Mouse (Mus musculus) limb, embryonic 11.5 days (tissue): ENCODE results near the gene Gm21970. TPM values are rescaled to one million over a fixed set of nuclear protein-coding genes. Genes with fewer than 3 reads are reported as not detected.

Source experiments
- ATAC-seq: fragments of 200-750 bp; cut with Nextera tagmentation; 2 replicates; pipeline ENCODE4 v1.8.0; 2017; ENCODE audit warnings: low read depth; ENCODE audit not compliant: insufficient number of reproducible peaks, low FRiP score, low TSS enrichment
- DNase-seq: peaks from one replicate; pipeline ENCODE4 v3.0.0-alpha.2; 2015; ENCODE audit warnings: low spot score
- H3K27ac ChIP-seq: fragments of 300-500 bp; sonication (generic); replicated peaks from 2 replicates; pipeline ENCODE4 v1.5.1; 2014; ENCODE audit warnings: low read depth, mild to moderate bottlenecking, low read length
- H3K27me3 ChIP-seq: fragments of 300-500 bp; sonication (generic); 2 replicates; pipeline ENCODE4 v1.6.1; 2014; ENCODE audit warnings: mild to moderate bottlenecking, low read length, mixed read lengths; ENCODE audit not compliant: control insufficient read depth, insufficient read depth
- H3K36me3 ChIP-seq: fragments of 300-500 bp; sonication (generic); 2 replicates; pipeline ENCODE4 v1.6.1; 2014; ENCODE audit warnings: mild to moderate bottlenecking, low read length, moderate library complexity, mixed read lengths; ENCODE audit not compliant: control insufficient read depth, insufficient read depth
- H3K4me1 ChIP-seq: fragments of 300-500 bp; sonication (generic); 2 replicates; pipeline ENCODE4 v1.6.1; 2014; ENCODE audit warnings: low read length, mixed read lengths; ENCODE audit not compliant: control insufficient read depth, insufficient read depth
- H3K4me2 ChIP-seq: fragments of 300-500 bp; sonication (generic); 2 replicates; pipeline ENCODE4 v1.6.1; 2014; ENCODE audit warnings: low read depth, mild to moderate bottlenecking, moderate library complexity; ENCODE audit not compliant: severe bottlenecking
- H3K4me3 ChIP-seq: fragments of 300-500 bp; sonication (generic); 2 replicates; pipeline ENCODE4 v1.5.1; 2014; ENCODE audit warnings: low read depth, low read length
- H3K9ac ChIP-seq: fragments of 300-500 bp; sonication (generic); 2 replicates; pipeline ENCODE4 v1.6.1; 2014; ENCODE audit warnings: mild to moderate bottlenecking, low read length
- H3K9me3 ChIP-seq: fragments of 300-500 bp; sonication (generic); 2 replicates; pipeline ENCODE4 v1.6.1; 2016; ENCODE audit warnings: low read length; ENCODE audit not compliant: control insufficient read depth
- WGBS: fragments of 180-500 bp; shearing (Covaris S2); extraction: QIAGEN DNeasy Blood & Tissue Kit; methylation state at CpG from one replicate; pipeline ENCODE4 v1.1.7; 2014; 5-methylcytosine and 5-hydroxymethylcytosine counted together
- polyA plus RNA-seq: library from polyadenylated mRNA; unstranded; fragments of >200 nt; fragmentation: Nextera tagmentation; extraction: Ambion mirVana; gene quantifications from 2 replicates; pipeline ENCODE4 v1.2.1, GENCODE M21; 2014

Gm21970 gene
- polyA plus RNA-seq, 1 experiment from 2014 or later: not detected

GRCm38 (mm10) chr16:91415391-91416189 lies 24.1 kb downstream of the Gm21970 start:
- H3K4me3 ChIP-seq: no peak overlapping the region
- no peaks in the 10 kb centered on the region for H3K9me3 ChIP-seq
- no peak overlapping the region for H3K4me2 ChIP-seq
- H3K27me3 ChIP-seq: no peaks in the 10 kb centered on the region
- ATAC-seq (no peak), DNase-seq (no peak)
- 88% methylated on average over 9 of the region's 9 CpGs for WGBS
- H3K27ac ChIP-seq: no peak overlapping the region
- H3K4me1 ChIP-seq: no peaks in the 10 kb centered on the region
- no peak overlapping the region for H3K9ac ChIP-seq
- H3K36me3 ChIP-seq: no peaks in the 10 kb centered on the region

- WGBS: 97% methylated on average over 6 of the region's 6 CpGs
- H3K4me1 ChIP-seq: no peaks in the 10 kb centered on the region
- H3K4me2 ChIP-seq: no peak overlapping the region
- ATAC-seq (no peak), DNase-seq (no peak)
- no peak overlapping the region for H3K27ac ChIP-seq
- H3K9ac ChIP-seq: no peak overlapping the region
- no peaks in the 10 kb centered on the region for H3K9me3 ChIP-seq
- no peak overlapping the region for H3K4me3 ChIP-seq
- no peaks in the 10 kb centered on the region for H3K27me3 ChIP-seq
- no peaks in the 10 kb centered on the region for H3K36me3 ChIP-seq
Measured at GRCm38 (mm10) chr16:91416357-91416756, 24.8 kb downstream of the Gm21970 start.

- Histone ChIP-seq H3K4me1 (no peaks in the 10 kb centered on the region), H3K27ac (no peak overlapping the region), H3K4me2 (no peak overlapping the region), H3K4me3 (no peak overlapping the region), H3K36me3 (no peaks in the 10 kb centered on the region), H3K9ac (no peak overlapping the region), H3K27me3 (no peaks in the 10 kb centered on the region), H3K9me3 (no peaks in the 10 kb centered on the region)
- ATAC-seq (no peak), DNase-seq (no peak)
- WGBS: 84% methylated on average over 7 of the region's 7 CpGs
Measured at GRCm38 (mm10) chr16:91416938-91417337, 25.4 kb downstream of the Gm21970 start.

GRCm38 (mm10) chr16:91418531-91418930 lies 27.0 kb downstream of the Gm21970 start:
- WGBS: 75% methylated on average over 5 of the region's 5 CpGs
- Histone ChIP-seq H3K27me3 (no peaks in the 10 kb centered on the region), H3K27ac (no peak overlapping the region), H3K4me3 (no peak overlapping the region), H3K36me3 (no peaks in the 10 kb centered on the region), H3K4me1 (no peaks in the 10 kb centered on the region), H3K4me2 (no peak overlapping the region), H3K9me3 (no peaks in the 10 kb centered on the region), H3K9ac (no peak overlapping the region)
- ATAC-seq: no peak
- DNase-seq: no peak

- Histone ChIP-seq H3K4me2 (no peak overlapping the region), H3K9me3 (no peaks in the 10 kb centered on the region), H3K27me3 (no peaks in the 10 kb centered on the region), H3K36me3 (no peaks in the 10 kb centered on the region), H3K4me3 (no peak overlapping the region), H3K4me1 (no peaks in the 10 kb centered on the region), H3K27ac (no peak overlapping the region), H3K9ac (no peak overlapping the region)
- DNase-seq: no peak
- no peak for ATAC-seq
- 93% methylated on average over 6 of the region's 6 CpGs for WGBS
Measured at GRCm38 (mm10) chr16:91425816-91426215, 34.3 kb downstream of the Gm21970 start.

- no peak overlapping the region for H3K4me2 ChIP-seq
- no peak for DNase-seq
- no peaks in the 10 kb centered on the region for H3K9me3 ChIP-seq
- no peak for ATAC-seq
- no peaks in the 10 kb centered on the region for H3K27me3 ChIP-seq
- no peaks in the 10 kb centered on the region for H3K4me1 ChIP-seq
- H3K27ac ChIP-seq: no peak overlapping the region
- no peaks in the 10 kb centered on the region for H3K36me3 ChIP-seq
- H3K4me3 ChIP-seq: no peak overlapping the region
- 83% methylated on average over 4 of the region's 4 CpGs for WGBS
- no peak overlapping the region for H3K9ac ChIP-seq
Measured at GRCm38 (mm10) chr16:91426586-91426985, 35.1 kb downstream of the Gm21970 start.

GRCm38 (mm10) chr16:91427461-91427860 lies 35.9 kb downstream of the Gm21970 start:
- ATAC-seq (no peak), DNase-seq (no peak)
- Histone ChIP-seq H3K36me3 (no peaks in the 10 kb centered on the region), H3K9ac (no peak overlapping the region), H3K4me1 (no peaks in the 10 kb centered on the region), H3K9me3 (no peaks in the 10 kb centered on the region), H3K27ac (no peak overlapping the region), H3K27me3 (no peaks in the 10 kb centered on the region), H3K4me3 (no peak overlapping the region), H3K4me2 (no peak overlapping the region)
- 68% methylated on average over 5 of the region's 5 CpGs for WGBS

GRCm38 (mm10) chr16:91428259-91428865 lies 36.8 kb downstream of the Gm21970 start:
- Histone ChIP-seq H3K27me3 (no peaks in the 10 kb centered on the region), H3K4me1 (no peaks in the 10 kb centered on the region), H3K4me3 (no peak overlapping the region), H3K9ac (no peak overlapping the region), H3K27ac (no peak overlapping the region), H3K36me3 (no peaks in the 10 kb centered on the region), H3K4me2 (no peak overlapping the region), H3K9me3 (no peaks in the 10 kb centered on the region)
- DNase-seq (no peak), ATAC-seq (no peak)
- WGBS: 69% methylated on average over 8 of the region's 8 CpGs
